Mouse (Mus musculus): ENCODE data around the gene Cdc42bpa.

Cdc42bpa gene

GRCm38 (mm10) chr1:179959721-179960542, at the start of gene Cdc42bpa:
TSS of gene Cdc42bpa (plus strand) at chr1:179960472.
- DNase-seq, result peak; percentile 79

DNA sequence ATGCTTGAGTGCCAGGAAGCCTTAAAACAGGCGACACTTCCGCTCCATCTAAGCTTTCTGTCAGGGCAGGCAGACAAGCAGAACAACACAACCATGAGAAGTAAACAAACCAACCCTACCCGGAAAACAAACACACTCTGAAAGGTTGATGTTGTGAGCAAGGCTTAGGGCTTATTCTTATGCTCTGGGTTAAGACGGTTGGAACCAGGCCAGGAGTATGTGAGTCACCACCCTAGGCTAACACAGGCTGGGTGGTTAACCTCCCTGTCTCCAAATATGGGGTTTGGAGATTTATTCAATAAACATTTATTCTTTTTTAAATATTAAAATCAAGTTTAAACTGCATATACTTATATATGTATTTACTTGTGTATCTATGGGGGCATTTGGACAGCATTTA, 46.8 kb upstream of the Cdc42bpa start:
- DNase-seq, result no peak

DNA sequence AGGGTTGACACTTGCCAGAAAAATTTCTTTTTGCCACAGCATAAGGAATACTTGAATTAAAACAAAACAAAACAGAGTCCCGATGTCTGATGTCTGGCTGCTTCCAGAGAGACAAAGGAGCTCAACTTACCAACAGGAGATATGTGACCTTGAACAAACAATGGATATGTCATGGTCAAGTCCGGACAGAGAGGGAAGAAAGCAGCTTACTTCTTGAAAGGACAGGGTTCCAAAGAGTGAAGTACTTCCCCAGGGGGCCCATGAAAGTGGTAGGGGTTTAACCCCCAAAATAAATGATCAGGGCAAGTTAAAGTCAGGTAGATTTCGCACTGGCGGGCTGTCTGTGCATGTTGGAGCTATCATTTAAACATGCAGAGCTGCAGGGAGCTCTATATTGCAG, 43.2 kb upstream of the Cdc42bpa start:
- DNase-seq, result no peak

GRCm38 (mm10) chr1:179917481-179917880, 42.8 kb upstream of the Cdc42bpa start:
- DNase-seq, result peak; percentile 29

GRCm38 (mm10) chr1:179919656-179920436, 40.4 kb upstream of the Cdc42bpa start:
- peak; percentile 73 for DNase-seq

DNA sequence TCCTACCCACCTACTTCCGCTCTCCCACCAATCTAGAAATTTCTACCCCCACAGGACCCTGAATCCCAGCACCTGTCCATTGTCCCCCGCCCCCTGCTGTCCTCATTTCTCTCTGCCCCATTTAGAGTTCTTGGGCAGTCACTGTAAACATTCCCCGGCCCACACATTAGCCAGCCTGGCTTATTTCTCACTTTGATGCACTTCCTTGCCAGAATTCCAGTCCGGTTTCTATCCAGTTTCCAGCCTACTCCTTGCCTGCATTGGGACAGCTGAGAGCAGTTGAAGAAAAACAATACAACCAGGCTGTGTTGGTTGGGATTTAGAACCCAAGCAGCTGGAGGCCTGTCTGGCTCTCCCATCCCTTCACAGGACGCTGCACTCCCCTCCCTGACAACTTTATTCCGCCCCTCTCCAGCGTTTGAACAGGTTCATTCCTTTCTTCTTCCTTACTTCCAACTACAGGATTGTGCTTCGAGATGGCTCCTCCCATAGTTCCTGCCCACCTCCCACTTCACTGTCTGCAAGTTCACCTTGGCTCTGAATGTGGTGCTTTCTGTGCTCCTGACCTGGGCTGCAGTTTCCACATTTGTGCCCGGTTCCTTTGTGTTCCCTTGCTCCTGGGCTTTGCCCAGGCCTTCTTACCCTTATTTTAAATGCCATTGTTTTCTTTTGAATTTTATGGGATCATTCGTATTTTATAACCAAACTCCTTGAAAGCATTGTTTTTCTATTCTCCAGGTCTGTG, 36.4 kb upstream of the Cdc42bpa start:
- DNase-seq, result no peak

DNA sequence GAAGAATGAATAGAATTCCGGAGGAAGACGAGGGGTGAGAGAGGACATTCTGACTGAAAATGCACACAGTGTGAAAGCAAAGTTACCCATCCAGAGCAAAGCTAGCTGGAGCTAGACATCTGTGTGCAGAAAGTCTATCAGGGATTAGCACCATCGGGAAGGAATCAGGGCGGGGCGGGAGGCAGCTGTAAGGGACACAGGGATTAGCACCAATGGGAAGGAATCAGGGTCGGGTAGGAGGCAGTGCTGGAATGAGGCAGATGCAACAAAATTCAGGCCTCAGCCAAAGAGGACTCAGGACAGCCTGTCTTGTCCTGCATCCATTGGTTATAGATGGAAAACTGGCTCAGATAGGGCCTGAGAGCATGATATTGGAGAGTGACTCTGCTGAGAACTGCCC, 34.0 kb upstream of the Cdc42bpa start:
- no peak for DNase-seq

- DNase-seq, result no peak
Observed at GRCm38 (mm10) chr1:179927102-179927501, 33.2 kb upstream of the Cdc42bpa start.

- no peak for DNase-seq
Observed at GRCm38 (mm10) chr1:179928822-179929221, 31.4 kb upstream of the Cdc42bpa start.

GRCm38 (mm10) chr1:179931247-179931646, 29.0 kb upstream of the Cdc42bpa start:
- no peak for DNase-seq

GRCm38 (mm10) chr1:179934064-179934463, 26.2 kb upstream of the Cdc42bpa start:
- no peak for DNase-seq

DNA sequence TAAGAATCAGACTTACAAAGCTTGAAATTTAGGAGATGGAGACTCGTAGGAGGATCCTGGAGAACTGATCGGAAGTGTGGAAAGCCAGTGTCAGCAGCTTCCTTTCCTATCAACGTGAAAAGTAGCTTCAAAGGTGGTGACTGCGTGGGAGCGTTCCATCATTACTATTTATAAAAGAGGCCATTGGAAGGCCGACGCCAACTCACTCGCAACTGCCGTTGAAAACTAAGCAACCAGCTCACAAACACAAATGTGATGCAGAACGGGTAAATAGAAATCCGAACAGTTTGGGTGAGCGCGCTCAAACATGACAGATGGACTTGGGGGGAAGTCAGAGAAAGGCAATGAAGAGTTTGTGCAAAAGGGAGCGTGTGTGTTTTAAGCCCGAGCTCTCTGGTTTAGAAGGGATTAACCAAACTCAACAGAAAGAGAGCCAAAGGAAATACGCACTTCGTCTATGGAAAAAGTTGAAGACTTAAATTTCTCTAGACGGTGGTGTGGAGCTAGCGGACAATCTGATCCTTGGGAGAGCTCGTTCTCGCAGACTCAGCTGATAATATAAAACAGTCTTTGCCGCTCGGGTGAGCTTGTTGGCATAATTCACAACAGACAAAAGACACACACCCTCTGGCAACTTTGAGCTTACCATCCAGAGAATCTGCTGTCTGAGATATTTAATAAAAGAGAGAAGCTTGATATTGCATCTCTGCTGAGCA, 20.0 kb upstream of the Cdc42bpa start:
- DNase-seq, result no peak

- no peak for DNase-seq
Observed at GRCm38 (mm10) chr1:179940787-179941352, 19.4 kb upstream of the Cdc42bpa start.

- no peak for DNase-seq
Observed at GRCm38 (mm10) chr1:179945017-179945416, 15.3 kb upstream of the Cdc42bpa start.

GRCm38 (mm10) chr1:179946616-179947015, 13.7 kb upstream of the Cdc42bpa start:
- no peak for DNase-seq

DNA sequence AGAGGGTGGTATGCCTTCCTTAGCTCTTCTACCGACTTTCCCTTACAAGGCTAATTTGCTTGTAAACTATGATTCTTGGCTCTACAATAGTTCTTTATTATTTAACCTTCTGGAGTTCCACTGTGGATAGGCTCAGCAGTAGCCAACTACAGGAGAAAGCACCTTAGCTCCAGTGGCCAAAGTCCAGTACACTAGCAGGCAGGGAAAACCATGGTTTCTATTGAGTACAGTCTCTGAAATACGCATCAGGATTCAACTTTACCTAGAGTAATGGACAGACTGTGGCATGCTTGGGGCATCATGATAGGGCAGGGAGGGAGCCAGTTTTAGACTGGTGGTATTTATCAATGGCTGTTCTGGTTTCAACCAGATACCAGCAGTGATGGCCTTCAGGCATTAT, 12.6 kb upstream of the Cdc42bpa start:
- DNase-seq, result no peak

GRCm38 (mm10) chr1:179951597-179951996, 8.7 kb upstream of the Cdc42bpa start:
- DNase-seq, result no peak

DNA sequence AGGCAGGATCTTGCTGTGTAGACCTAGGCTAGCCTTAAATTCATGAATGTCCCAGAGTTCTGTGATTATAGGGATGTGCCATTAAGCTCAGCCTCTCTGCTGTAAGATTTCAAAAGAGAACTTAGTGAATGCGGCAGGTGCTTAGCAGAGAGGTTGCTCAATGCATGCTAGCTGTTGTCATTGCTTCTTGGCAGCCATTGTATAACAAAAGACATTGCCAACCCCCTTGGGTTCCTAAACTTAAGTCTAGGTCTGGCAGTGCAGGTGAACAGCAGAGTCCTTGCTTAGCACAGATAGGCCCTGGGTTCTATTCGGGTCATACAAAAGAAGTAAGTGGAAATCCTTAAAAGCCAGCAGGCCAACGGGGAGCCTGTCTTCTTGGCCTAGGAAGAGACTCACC, 7.0 kb upstream of the Cdc42bpa start:
- DNase-seq, result no peak

DNA sequence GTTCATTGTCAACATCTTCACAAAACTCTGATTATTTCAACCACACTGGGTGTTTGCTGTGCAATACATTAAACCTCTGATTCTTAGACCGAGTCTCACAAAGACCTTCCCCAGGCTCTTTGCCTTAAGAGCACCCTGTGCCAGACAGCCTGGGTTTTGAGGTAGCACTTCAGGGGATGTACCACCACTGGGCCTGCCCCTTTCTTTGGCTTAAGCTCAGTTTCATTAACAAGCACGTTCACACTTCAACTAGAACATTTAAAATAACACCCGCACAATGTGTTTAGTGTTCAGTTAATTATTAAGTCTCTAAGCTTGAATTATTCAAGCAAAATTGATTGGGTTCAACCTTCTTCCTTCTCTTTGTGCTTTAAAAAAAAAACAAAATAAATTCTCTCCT, 2.8 kb upstream of the Cdc42bpa start:
- no peak for DNase-seq

GRCm38 (mm10) chr1:179958871-179959720, 1.2 kb upstream of the Cdc42bpa start:
- peak; percentile 45 for DNase-seq

- no peak for DNase-seq
Observed at GRCm38 (mm10) chr1:179960543-179960876, 238 bp downstream of the Cdc42bpa start.

Data from cerebellum, adult 11 months (tissue).